Mouse (Mus musculus): ENCODE measurements around the gene Arhgap45. TPM values are rescaled to one million over a fixed set of nuclear protein-coding genes. Genes with fewer than 3 reads are reported as not detected.
A peak's percentile ranks its signal among the peaks of the same experiment; 100 is the strongest.

Arhgap45 gene
- polyA plus RNA-seq, 1 experiment from 2014 or later, result 17.3 TPM

GRCm38 (mm10) chr10:80022806-80023205 lies 6.4 kb downstream of the Arhgap45 start:
- Histone ChIP-seq H3K36me3 (ENCODE audit: control insufficient read depth, insufficient read depth) (peaks cover 11% of the 10 kb centered on the region; the same call in 1 of the 2 replicates), H3K9ac (ENCODE audit: low read depth, low read length) (no peak overlapping the region)

DNA sequence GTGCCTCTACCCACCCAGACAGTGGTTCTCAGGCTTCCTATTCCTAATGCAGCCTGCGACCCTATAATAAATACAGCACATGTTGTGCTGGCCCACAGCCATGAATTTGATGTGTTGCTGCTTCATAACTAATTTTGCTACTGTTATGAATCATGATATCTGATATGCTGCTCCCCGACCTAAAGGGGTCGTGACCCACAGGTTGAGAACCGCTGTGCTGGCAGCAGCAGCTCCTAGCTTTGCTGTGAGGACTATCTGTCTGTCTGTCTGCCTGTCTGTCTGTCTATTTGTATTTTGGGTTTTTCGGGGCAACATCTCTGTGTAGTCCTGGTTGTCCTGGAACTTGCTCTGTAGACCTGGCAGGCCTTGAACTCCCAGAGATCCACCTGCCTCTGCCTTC lies 7.3 kb downstream of the Arhgap45 start:
- H3K9ac ChIP-seq (ENCODE audit: low read depth, low read length), result no peak overlapping the region
- H3K27me3 ChIP-seq (ENCODE audit: control insufficient read depth, insufficient read depth, low read depth, low read length), result no peaks in the 10 kb centered on the region
- WGBS (ENCODE audit: insufficient replicate concordance), result 72% methylated on average over 5 of the region's 5 CpGs
- peak overlapping the region; percentile 15; the same call in 1 of the 2 replicates for H3K27ac ChIP-seq (ENCODE audit: low read length)
- H3K4me3 ChIP-seq (ENCODE audit: low read depth, low read length), result no peak overlapping the region
- H3K36me3 ChIP-seq (ENCODE audit: control insufficient read depth, insufficient read depth), result peaks cover 11% of the 10 kb centered on the region; the same call in 1 of the 2 replicates
- no peak overlapping the region for H3K4me2 ChIP-seq (ENCODE audit: low read depth, low read length)
- no peaks in the 10 kb centered on the region for H3K9me3 ChIP-seq (replicated peaks; ENCODE audit: control insufficient read depth, low read length)
- H3K4me1 ChIP-seq (ENCODE audit: control insufficient read depth, low read depth, low read length), result peaks cover 42% of the 10 kb centered on the region
- no peak for ATAC-seq (ENCODE audit: low read depth)

More at GRCm38 (mm10) chr10:80022806-80023205, 6.4 kb downstream of the Arhgap45 start:
- no peak for ATAC-seq (ENCODE audit: low read depth)
- peaks cover 40% of the 10 kb centered on the region for H3K4me1 ChIP-seq (ENCODE audit: control insufficient read depth, low read depth, low read length)
- no peak overlapping the region for H3K4me3 ChIP-seq (ENCODE audit: low read depth, low read length)
- H3K27me3 ChIP-seq (ENCODE audit: control insufficient read depth, insufficient read depth, low read depth, low read length), result no peaks in the 10 kb centered on the region
- H3K27ac ChIP-seq (ENCODE audit: low read length), result no peak overlapping the region
- no peaks in the 10 kb centered on the region for H3K9me3 ChIP-seq (replicated peaks; ENCODE audit: control insufficient read depth, low read length)
- WGBS (ENCODE audit: insufficient replicate concordance), result 81% methylated on average over 8 of the region's 8 CpGs
- no peak overlapping the region for H3K4me2 ChIP-seq (ENCODE audit: low read depth, low read length)

GRCm38 (mm10) chr10:80024229-80025043 lies 8.0 kb downstream of the Arhgap45 start:
- H3K36me3 ChIP-seq (ENCODE audit: control insufficient read depth, insufficient read depth), result peaks cover 11% of the 10 kb centered on the region; the same call in 1 of the 2 replicates
- H3K27ac ChIP-seq (ENCODE audit: low read length), result peak overlapping the region; percentile 23; the same call in 1 of the 2 replicates
- 74% methylated on average over 15 of the region's 15 CpGs for WGBS (ENCODE audit: insufficient replicate concordance)
- no peak overlapping the region for H3K4me3 ChIP-seq (ENCODE audit: low read depth, low read length)
- no peak overlapping the region for H3K9ac ChIP-seq (ENCODE audit: low read depth, low read length)
- H3K4me2 ChIP-seq (ENCODE audit: low read depth, low read length), result no peak overlapping the region
- H3K27me3 ChIP-seq (ENCODE audit: control insufficient read depth, insufficient read depth, low read depth, low read length), result no peaks in the 10 kb centered on the region
- no peak for ATAC-seq (ENCODE audit: low read depth)
- no peaks in the 10 kb centered on the region for H3K9me3 ChIP-seq (replicated peaks; ENCODE audit: control insufficient read depth, low read length)
- H3K4me1 ChIP-seq (ENCODE audit: control insufficient read depth, low read depth, low read length), result peaks cover 35% of the 10 kb centered on the region

- Histone ChIP-seq H3K4me1 (ENCODE audit: control insufficient read depth, low read depth, low read length) (peaks cover 31% of the 10 kb centered on the region), H3K27me3 (ENCODE audit: control insufficient read depth, insufficient read depth, low read depth, low read length) (no peaks in the 10 kb centered on the region), H3K27ac (ENCODE audit: low read length) (no peak overlapping the region), H3K4me3 (ENCODE audit: low read depth, low read length) (no peak overlapping the region), H3K4me2 (ENCODE audit: low read depth, low read length) (no peak overlapping the region), H3K36me3 (ENCODE audit: control insufficient read depth, insufficient read depth) (peaks cover 11% of the 10 kb centered on the region; the same call in 1 of the 2 replicates), H3K9ac (ENCODE audit: low read depth, low read length) (no peak overlapping the region), H3K9me3 (replicated peaks; ENCODE audit: control insufficient read depth, low read length) (no peaks in the 10 kb centered on the region)
- ATAC-seq (ENCODE audit: low read depth), result no peak
- WGBS (ENCODE audit: insufficient replicate concordance), result 48% methylated on average over 4 of the region's 4 CpGs
Measured at GRCm38 (mm10) chr10:80025044-80025347, 8.5 kb downstream of the Arhgap45 start.

DNA sequence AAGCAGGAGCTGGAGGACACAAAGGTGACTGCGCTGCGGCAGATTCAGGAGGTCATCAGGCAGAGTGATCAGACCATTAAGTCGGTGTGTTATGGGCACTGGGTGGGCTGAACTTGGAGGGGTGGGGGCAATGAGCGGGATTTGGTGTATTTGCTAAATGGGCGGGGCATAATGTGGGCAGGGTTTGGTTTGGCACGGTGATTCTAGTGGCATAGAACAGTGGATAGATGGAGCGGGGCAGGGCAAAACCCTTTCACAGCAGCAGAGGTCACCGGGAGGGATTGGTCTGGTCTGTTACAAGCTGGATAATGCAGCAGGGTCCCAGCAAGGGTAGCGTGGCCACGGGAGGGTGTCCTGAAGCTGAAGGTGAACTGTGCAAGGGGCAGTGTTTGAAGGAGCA lies 9.0 kb downstream of the Arhgap45 start:
- Histone ChIP-seq H3K27ac (ENCODE audit: low read length) (no peak overlapping the region), H3K36me3 (ENCODE audit: control insufficient read depth, insufficient read depth) (peaks cover 11% of the 10 kb centered on the region; the same call in 1 of the 2 replicates), H3K9ac (ENCODE audit: low read depth, low read length) (no peak overlapping the region), H3K9me3 (replicated peaks; ENCODE audit: control insufficient read depth, low read length) (no peaks in the 10 kb centered on the region), H3K27me3 (ENCODE audit: control insufficient read depth, insufficient read depth, low read depth, low read length) (no peaks in the 10 kb centered on the region), H3K4me1 (ENCODE audit: control insufficient read depth, low read depth, low read length) (peaks cover 31% of the 10 kb centered on the region), H3K4me3 (ENCODE audit: low read depth, low read length) (no peak overlapping the region), H3K4me2 (ENCODE audit: low read depth, low read length) (no peak overlapping the region)
- ATAC-seq (ENCODE audit: low read depth), result no peak
- 74% methylated on average over 10 of the region's 10 CpGs for WGBS (ENCODE audit: insufficient replicate concordance)

DNA sequence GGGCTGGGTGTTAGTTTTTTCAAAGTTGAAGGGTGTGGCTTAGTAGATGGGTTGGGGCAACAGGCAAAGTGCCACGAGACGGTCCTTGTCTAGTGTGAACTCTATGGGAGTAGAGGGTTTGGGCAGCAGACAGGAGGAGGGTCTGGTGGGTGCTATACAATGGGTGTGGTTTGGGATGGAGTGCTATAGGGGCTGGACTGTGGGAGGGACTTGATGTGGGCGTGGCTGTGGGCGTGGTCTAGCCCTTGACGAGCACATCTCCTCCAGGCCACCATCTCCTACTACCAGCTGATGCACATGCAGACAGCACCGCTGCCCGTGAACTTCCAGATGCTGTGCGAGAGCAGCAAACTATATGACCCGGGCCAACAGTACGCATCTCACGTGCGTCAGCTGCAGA lies 9.4 kb downstream of the Arhgap45 start:
- no peak overlapping the region for H3K27ac ChIP-seq (ENCODE audit: low read length)
- H3K9me3 ChIP-seq (replicated peaks; ENCODE audit: control insufficient read depth, low read length), result no peaks in the 10 kb centered on the region
- no peak overlapping the region for H3K4me3 ChIP-seq (ENCODE audit: low read depth, low read length)
- no peak overlapping the region for H3K9ac ChIP-seq (ENCODE audit: low read depth, low read length)
- H3K4me2 ChIP-seq (ENCODE audit: low read depth, low read length), result no peak overlapping the region
- 0 out of 2 replicates have a peak, but pooled peaks have one; percentile 15 for ATAC-seq (ENCODE audit: low read depth)
- H3K27me3 ChIP-seq (ENCODE audit: control insufficient read depth, insufficient read depth, low read depth, low read length), result no peaks in the 10 kb centered on the region
- H3K36me3 ChIP-seq (ENCODE audit: control insufficient read depth, insufficient read depth), result peaks cover 11% of the 10 kb centered on the region; the same call in 1 of the 2 replicates
- H3K4me1 ChIP-seq (ENCODE audit: control insufficient read depth, low read depth, low read length), result peaks cover 31% of the 10 kb centered on the region
- 57% methylated on average over 12 of the region's 12 CpGs for WGBS (ENCODE audit: insufficient replicate concordance)

GRCm38 (mm10) chr10:80027681-80028520 lies 11.4 kb downstream of the Arhgap45 start:
- no peak overlapping the region for H3K4me3 ChIP-seq (ENCODE audit: low read depth, low read length)
- H3K4me2 ChIP-seq (ENCODE audit: low read depth, low read length), result no peak overlapping the region
- H3K27me3 ChIP-seq (ENCODE audit: control insufficient read depth, insufficient read depth, low read depth, low read length), result no peaks in the 10 kb centered on the region
- no peak overlapping the region for H3K9ac ChIP-seq (ENCODE audit: low read depth, low read length)
- peaks cover 36% of the 10 kb centered on the region for H3K4me1 ChIP-seq (ENCODE audit: control insufficient read depth, low read depth, low read length)
- ATAC-seq (ENCODE audit: low read depth), result peak; percentile 22; the same call in 1 of the 2 replicates
- H3K9me3 ChIP-seq (replicated peaks; ENCODE audit: control insufficient read depth, low read length), result no peaks in the 10 kb centered on the region
- 60% methylated on average over 20 of the region's 20 CpGs for WGBS (ENCODE audit: insufficient replicate concordance)
- H3K36me3 ChIP-seq (ENCODE audit: control insufficient read depth, insufficient read depth), result peaks cover 8% of the 10 kb centered on the region; the same call in 1 of the 2 replicates
- no peak overlapping the region for H3K27ac ChIP-seq (ENCODE audit: low read length)

- Histone ChIP-seq H3K9ac (ENCODE audit: low read depth, low read length) (no peak overlapping the region), H3K4me2 (ENCODE audit: low read depth, low read length) (no peak overlapping the region), H3K36me3 (ENCODE audit: control insufficient read depth, insufficient read depth) (peaks cover 8% of the 10 kb centered on the region; the same call in 1 of the 2 replicates), H3K4me1 (ENCODE audit: control insufficient read depth, low read depth, low read length) (peaks cover 42% of the 10 kb centered on the region), H3K27ac (ENCODE audit: low read length) (no peak overlapping the region), H3K27me3 (ENCODE audit: control insufficient read depth, insufficient read depth, low read depth, low read length) (no peaks in the 10 kb centered on the region), H3K9me3 (replicated peaks; ENCODE audit: control insufficient read depth, low read length) (no peaks in the 10 kb centered on the region), H3K4me3 (ENCODE audit: low read depth, low read length) (no peak overlapping the region)
- WGBS (ENCODE audit: insufficient replicate concordance), result 81% methylated on average over 13 of the region's 13 CpGs
- no peak for ATAC-seq (ENCODE audit: low read depth)
Measured at GRCm38 (mm10) chr10:80028521-80028846, 12.0 kb downstream of the Arhgap45 start.

DNA sequence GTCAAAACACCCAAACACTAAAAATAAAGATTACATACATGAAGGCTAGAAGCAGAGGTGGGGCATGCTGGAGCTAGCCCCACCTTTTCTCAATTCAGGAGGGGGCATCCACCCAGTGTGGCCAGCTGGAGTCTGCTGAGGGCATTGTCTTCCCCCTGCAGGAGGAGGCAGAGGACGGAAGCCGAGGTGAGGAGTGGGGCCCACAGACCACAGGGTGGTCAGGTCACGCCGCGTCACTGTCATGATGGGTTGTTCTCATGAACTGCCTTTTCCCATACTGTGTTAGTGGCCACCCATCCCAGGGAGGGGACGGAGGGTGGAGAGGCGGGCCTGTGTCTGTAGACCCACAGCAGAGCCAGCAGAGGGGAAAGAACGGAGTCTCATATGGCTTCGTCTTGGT lies 13.7 kb downstream of the Arhgap45 start:
- ATAC-seq (ENCODE audit: low read depth), result no peak
- H3K36me3 ChIP-seq (ENCODE audit: control insufficient read depth, insufficient read depth), result peaks cover 8% of the 10 kb centered on the region
- peaks cover 35% of the 10 kb centered on the region for H3K4me1 ChIP-seq (ENCODE audit: control insufficient read depth, low read depth, low read length)
- no peak overlapping the region for H3K9ac ChIP-seq (ENCODE audit: low read depth, low read length)
- no peak overlapping the region for H3K4me3 ChIP-seq (ENCODE audit: low read depth, low read length)
- WGBS (ENCODE audit: insufficient replicate concordance), result 71% methylated on average over 9 of the region's 9 CpGs
- no peak overlapping the region for H3K27ac ChIP-seq (ENCODE audit: low read length)
- no peaks in the 10 kb centered on the region for H3K9me3 ChIP-seq (replicated peaks; ENCODE audit: control insufficient read depth, low read length)
- no peak overlapping the region for H3K4me2 ChIP-seq (ENCODE audit: low read depth, low read length)
- no peaks in the 10 kb centered on the region for H3K27me3 ChIP-seq (ENCODE audit: control insufficient read depth, insufficient read depth, low read depth, low read length)
